Mouse (Mus musculus): ENCODE results near the gene Gulp1. TPM values are rescaled to one million over a fixed set of nuclear protein-coding genes. Genes with fewer than 3 reads are reported as not detected.
A peak's percentile ranks its signal among the peaks of the same experiment; 100 is the strongest.

Gulp1 gene
- polyA plus RNA-seq, 1 experiment from 2014 or later = 39.1 TPM

- H3K9ac ChIP-seq (ENCODE audit: low read length) = no peak overlapping the region
- no peaks in the 10 kb centered on the region for H3K36me3 ChIP-seq (ENCODE audit: control insufficient read depth, insufficient read depth, low read length)
- no peak overlapping the region for H3K4me2 ChIP-seq (ENCODE audit: low read depth, low read length)
- no peak overlapping the region for H3K4me3 ChIP-seq (ENCODE audit: low read length)
- no peaks in the 10 kb centered on the region for H3K9me3 ChIP-seq (ENCODE audit: control insufficient read depth, low read length)
- H3K4me1 ChIP-seq (replicated peaks; ENCODE audit: control insufficient read depth, insufficient read depth, low read length) = no peaks in the 10 kb centered on the region
- no peak overlapping the region for H3K27ac ChIP-seq (ENCODE audit: low read length)
- H3K27me3 ChIP-seq (ENCODE audit: control insufficient read depth, insufficient read depth, low read depth, low read length) = no peaks in the 10 kb centered on the region
- peak; percentile 71 for ATAC-seq (ENCODE audit: low read depth)
Observed at GRCm38 (mm10) chr1:44806368-44806767, 255.1 kb downstream of the Gulp1 start.

- Histone ChIP-seq H3K27me3 (ENCODE audit: control insufficient read depth, insufficient read depth, low read depth, low read length) (no peaks in the 10 kb centered on the region), H3K9me3 (ENCODE audit: control insufficient read depth, low read length) (no peaks in the 10 kb centered on the region), H3K27ac (ENCODE audit: low read length) (no peak overlapping the region), H3K4me1 (replicated peaks; ENCODE audit: control insufficient read depth, insufficient read depth, low read length) (no peaks in the 10 kb centered on the region), H3K4me2 (ENCODE audit: low read depth, low read length) (no peak overlapping the region), H3K9ac (ENCODE audit: low read length) (no peak overlapping the region), H3K36me3 (ENCODE audit: control insufficient read depth, insufficient read depth, low read length) (no peaks in the 10 kb centered on the region), H3K4me3 (ENCODE audit: low read length) (no peak overlapping the region)
- 43% methylated on average over 2 of the region's 2 CpGs for WGBS
- ATAC-seq (ENCODE audit: low read depth) = no peak
Observed at GRCm38 (mm10) chr1:44810336-44810735, 259.0 kb downstream of the Gulp1 start.

DNA sequence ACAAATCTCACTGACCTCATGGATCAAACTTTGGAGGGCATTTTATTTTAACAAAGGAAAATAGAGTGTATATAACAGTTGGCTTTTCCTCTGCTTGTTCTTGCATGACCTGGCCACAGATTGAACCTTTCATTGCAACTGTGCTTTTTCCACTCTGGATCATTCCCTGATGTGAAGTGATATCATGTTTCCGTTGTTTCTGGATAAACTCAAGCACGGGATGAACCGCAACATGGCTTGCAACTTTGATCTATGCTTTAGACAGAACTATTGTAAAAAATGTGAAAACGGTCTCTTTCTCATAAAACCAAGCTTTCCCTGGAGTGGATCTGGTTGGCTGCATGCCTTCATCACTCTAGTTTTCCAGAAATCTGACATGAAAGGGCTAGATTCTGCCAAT is 282.6 kb downstream of the Gulp1 start:
- 72% methylated on average over 4 of the region's 4 CpGs for WGBS
- no peak for ATAC-seq (ENCODE audit: low read depth)
- H3K27ac ChIP-seq (ENCODE audit: low read length) = no peak overlapping the region
- no peaks in the 10 kb centered on the region for H3K36me3 ChIP-seq (ENCODE audit: control insufficient read depth, insufficient read depth, low read length)
- no peaks in the 10 kb centered on the region for H3K27me3 ChIP-seq (ENCODE audit: control insufficient read depth, insufficient read depth, low read depth, low read length)
- H3K4me1 ChIP-seq (replicated peaks; ENCODE audit: control insufficient read depth, insufficient read depth, low read length) = no peaks in the 10 kb centered on the region
- no peak overlapping the region for H3K4me3 ChIP-seq (ENCODE audit: low read length)
- H3K4me2 ChIP-seq (ENCODE audit: low read depth, low read length) = no peak overlapping the region
- no peaks in the 10 kb centered on the region for H3K9me3 ChIP-seq (ENCODE audit: control insufficient read depth, low read length)
- no peak overlapping the region for H3K9ac ChIP-seq (ENCODE audit: low read length)
